Mouse (Mus musculus): ENCODE results near the gene Aldh4a1. TPM values are rescaled to one million over a fixed set of nuclear protein-coding genes. Genes with fewer than 3 reads are reported as not detected.

Aldh4a1 gene
- polyA plus RNA-seq, 1 experiment from 2014 or later = 11.2 TPM

- no peaks in the 10 kb centered on the region for H3K9me3 ChIP-seq (ENCODE audit: control insufficient read depth, low read length)
- no peaks in the 10 kb centered on the region for H3K27me3 ChIP-seq (ENCODE audit: control insufficient read depth, insufficient read depth, low read length)
- WGBS = 46% methylated on average over 13 of the region's 13 CpGs
- H3K27ac ChIP-seq (ENCODE audit: low read depth, low read length) = peak overlapping the region; percentile 50; the same call in 1 of the 2 replicates
- H3K4me3 ChIP-seq (ENCODE audit: low read depth, low read length) = no peak overlapping the region
- H3K4me1 ChIP-seq (ENCODE audit: control insufficient read depth, insufficient read depth, low read length) = peaks cover 40% of the 10 kb centered on the region
- no peaks in the 10 kb centered on the region for H3K36me3 ChIP-seq (ENCODE audit: control insufficient read depth, insufficient read depth, low read length)
- ATAC-seq (ENCODE audit: low FRiP score) = no peak
- H3K9ac ChIP-seq (ENCODE audit: low read length) = peak overlapping the region; percentile 50; the same call in 1 of the 2 replicates
- no peak for DNase-seq (ENCODE audit: low spot score, missing footprints)
- H3K4me2 ChIP-seq = 0 out of 2 replicates have a peak overlapping the region, but pooled peaks have one; percentile 36
Measured at GRCm38 (mm10) chr4:139598356-139598755, 24.3 kb upstream of the Aldh4a1 start.

- peaks cover 40% of the 10 kb centered on the region for H3K4me1 ChIP-seq (ENCODE audit: control insufficient read depth, insufficient read depth, low read length)
- WGBS = 2% methylated on average over 12 of the region's 12 CpGs
- H3K4me3 ChIP-seq (ENCODE audit: low read depth, low read length) = no peak overlapping the region
- no peaks in the 10 kb centered on the region for H3K36me3 ChIP-seq (ENCODE audit: control insufficient read depth, insufficient read depth, low read length)
- peak overlapping the region; percentile 50 for H3K27ac ChIP-seq (ENCODE audit: low read depth, low read length)
- DNase-seq (ENCODE audit: low spot score, missing footprints) (peak; percentile 95), ATAC-seq (ENCODE audit: low FRiP score) (peak; percentile 64)
- H3K27me3 ChIP-seq (ENCODE audit: control insufficient read depth, insufficient read depth, low read length) = no peaks in the 10 kb centered on the region
- H3K9ac ChIP-seq (ENCODE audit: low read length) = peak overlapping the region; percentile 50; the same call in 1 of the 2 replicates
- no peaks in the 10 kb centered on the region for H3K9me3 ChIP-seq (ENCODE audit: control insufficient read depth, low read length)
- peak overlapping the region; percentile 36 for H3K4me2 ChIP-seq
Measured at GRCm38 (mm10) chr4:139598950-139599518, 23.6 kb upstream of the Aldh4a1 start.

GRCm38 (mm10) chr4:139601519-139602356, 20.9 kb upstream of the Aldh4a1 start:
- no peak overlapping the region for H3K9ac ChIP-seq (ENCODE audit: low read length)
- ATAC-seq (ENCODE audit: low FRiP score) (no peak), DNase-seq (ENCODE audit: low spot score, missing footprints) (no peak)
- peaks cover 26% of the 10 kb centered on the region for H3K4me1 ChIP-seq (ENCODE audit: control insufficient read depth, insufficient read depth, low read length)
- H3K4me2 ChIP-seq = no peak overlapping the region
- no peaks in the 10 kb centered on the region for H3K27me3 ChIP-seq (ENCODE audit: control insufficient read depth, insufficient read depth, low read length)
- no peak overlapping the region for H3K4me3 ChIP-seq (ENCODE audit: low read depth, low read length)
- no peaks in the 10 kb centered on the region; the same call in 1 of the 2 replicates for H3K36me3 ChIP-seq (ENCODE audit: control insufficient read depth, insufficient read depth, low read length)
- WGBS = 76% methylated on average over 7 of the region's 7 CpGs
- no peaks in the 10 kb centered on the region for H3K9me3 ChIP-seq (ENCODE audit: control insufficient read depth, low read length)
- no peak overlapping the region; the same call in 1 of the 2 replicates for H3K27ac ChIP-seq (ENCODE audit: low read depth, low read length)

GRCm38 (mm10) chr4:139602357-139603244, 20.1 kb upstream of the Aldh4a1 start, which contains the start of gene Gm21969:
Gene Gm21969 (plus strand): TSS chr4:139603186.
- DNase-seq (ENCODE audit: low spot score, missing footprints) (peak; percentile 97), ATAC-seq (ENCODE audit: low FRiP score) (no peak)
- Histone ChIP-seq H3K4me3 (ENCODE audit: low read depth, low read length) (no peak within 1 kb of the TSS), H3K27me3 (ENCODE audit: control insufficient read depth, insufficient read depth, low read length) (no peaks in the 10 kb centered on the region), H3K9ac (ENCODE audit: low read length) (no peak within 1 kb of the TSS), H3K4me1 (ENCODE audit: control insufficient read depth, insufficient read depth, low read length) (peaks cover 17% of the 10 kb centered on the region), H3K4me2 (no peak within 1 kb of the TSS), H3K9me3 (ENCODE audit: control insufficient read depth, low read length) (no peaks in the 10 kb centered on the region), H3K27ac (ENCODE audit: low read depth, low read length) (no peak within 1 kb of the TSS; the same call in 1 of the 2 replicates), H3K36me3 (ENCODE audit: control insufficient read depth, insufficient read depth, low read length) (no peaks in the 10 kb centered on the region; the same call in 1 of the 2 replicates)
- WGBS = 57% methylated on average over 14 of the region's 14 CpGs

GRCm38 (mm10) chr4:139605216-139605615, 17.4 kb upstream of the Aldh4a1 start:
- 94% methylated on average over 11 of the region's 11 CpGs for WGBS
- Histone ChIP-seq H3K36me3 (ENCODE audit: control insufficient read depth, insufficient read depth, low read length) (no peaks in the 10 kb centered on the region; the same call in 1 of the 2 replicates), H3K9me3 (ENCODE audit: control insufficient read depth, low read length) (no peaks in the 10 kb centered on the region), H3K4me1 (ENCODE audit: control insufficient read depth, insufficient read depth, low read length) (no peaks in the 10 kb centered on the region), H3K9ac (ENCODE audit: low read length) (no peak overlapping the region), H3K4me3 (ENCODE audit: low read depth, low read length) (no peak overlapping the region), H3K4me2 (no peak overlapping the region), H3K27ac (ENCODE audit: low read depth, low read length) (no peak overlapping the region), H3K27me3 (ENCODE audit: control insufficient read depth, insufficient read depth, low read length) (no peaks in the 10 kb centered on the region)
- DNase-seq (ENCODE audit: low spot score, missing footprints) (no peak), ATAC-seq (ENCODE audit: low FRiP score) (no peak)

GRCm38 (mm10) chr4:139606732-139607131, 15.9 kb upstream of the Aldh4a1 start:
- no peaks in the 10 kb centered on the region for H3K27me3 ChIP-seq (ENCODE audit: control insufficient read depth, insufficient read depth, low read length)
- no peak overlapping the region for H3K27ac ChIP-seq (ENCODE audit: low read depth, low read length)
- no peaks in the 10 kb centered on the region for H3K4me1 ChIP-seq (ENCODE audit: control insufficient read depth, insufficient read depth, low read length)
- no peak overlapping the region for H3K4me2 ChIP-seq
- WGBS = 94% methylated on average over 5 of the region's 5 CpGs
- H3K36me3 ChIP-seq (ENCODE audit: control insufficient read depth, insufficient read depth, low read length) = no peaks in the 10 kb centered on the region; the same call in 1 of the 2 replicates
- H3K4me3 ChIP-seq (ENCODE audit: low read depth, low read length) = no peak overlapping the region
- DNase-seq (ENCODE audit: low spot score, missing footprints) (no peak), ATAC-seq (ENCODE audit: low FRiP score) (no peak)
- H3K9ac ChIP-seq (ENCODE audit: low read length) = no peak overlapping the region
- H3K9me3 ChIP-seq (ENCODE audit: control insufficient read depth, low read length) = no peaks in the 10 kb centered on the region

- 80% methylated on average over 4 of the region's 4 CpGs for WGBS
- no peaks in the 10 kb centered on the region for H3K4me1 ChIP-seq (ENCODE audit: control insufficient read depth, insufficient read depth, low read length)
- H3K4me2 ChIP-seq = no peak overlapping the region
- H3K9ac ChIP-seq (ENCODE audit: low read length) = no peak overlapping the region
- no peak for DNase-seq (ENCODE audit: low spot score, missing footprints)
- peaks cover 4% of the 10 kb centered on the region for H3K36me3 ChIP-seq (ENCODE audit: control insufficient read depth, insufficient read depth, low read length)
- H3K4me3 ChIP-seq (ENCODE audit: low read depth, low read length) = no peak overlapping the region
- no peak for ATAC-seq (ENCODE audit: low FRiP score)
- peaks cover 5% of the 10 kb centered on the region; the same call in 1 of the 2 replicates for H3K9me3 ChIP-seq (ENCODE audit: control insufficient read depth, low read length)
- no peak overlapping the region for H3K27ac ChIP-seq (ENCODE audit: low read depth, low read length)
- no peaks in the 10 kb centered on the region for H3K27me3 ChIP-seq (ENCODE audit: control insufficient read depth, insufficient read depth, low read length)
Measured at GRCm38 (mm10) chr4:139608975-139609374, 13.7 kb upstream of the Aldh4a1 start.

- Histone ChIP-seq H3K27me3 (ENCODE audit: control insufficient read depth, insufficient read depth, low read length) (no peaks in the 10 kb centered on the region), H3K4me3 (ENCODE audit: low read depth, low read length) (no peak overlapping the region), H3K27ac (ENCODE audit: low read depth, low read length) (no peak overlapping the region), H3K36me3 (ENCODE audit: control insufficient read depth, insufficient read depth, low read length) (peaks cover 11% of the 10 kb centered on the region), H3K4me2 (no peak overlapping the region), H3K9me3 (ENCODE audit: control insufficient read depth, low read length) (peaks cover 6% of the 10 kb centered on the region; the same call in 1 of the 2 replicates), H3K9ac (ENCODE audit: low read length) (no peak overlapping the region), H3K4me1 (ENCODE audit: control insufficient read depth, insufficient read depth, low read length) (peaks cover 1% of the 10 kb centered on the region)
- DNase-seq (ENCODE audit: low spot score, missing footprints) = no peak
- 56% methylated on average over 6 of the region's 6 CpGs for WGBS
- ATAC-seq (ENCODE audit: low FRiP score) = no peak
Measured at GRCm38 (mm10) chr4:139610954-139611353, 11.7 kb upstream of the Aldh4a1 start.

Data from midbrain, embryonic 11.5 days (tissue).